Mouse (Mus musculus) kidney, adult 18-20 months (tissue): Measurements from ENCODE around the gene Akr1c14.
"Not testable (repeated sequence)": the region's sequence is repeated elsewhere in the genome, so short reads cannot be mapped to it uniquely, and the experiment has no call there.

Source experiments
- DNase-seq: peaks from one replicate; pipeline ENCODE4 v3.0.0; 2021

Gene Akr1c14

DNA sequence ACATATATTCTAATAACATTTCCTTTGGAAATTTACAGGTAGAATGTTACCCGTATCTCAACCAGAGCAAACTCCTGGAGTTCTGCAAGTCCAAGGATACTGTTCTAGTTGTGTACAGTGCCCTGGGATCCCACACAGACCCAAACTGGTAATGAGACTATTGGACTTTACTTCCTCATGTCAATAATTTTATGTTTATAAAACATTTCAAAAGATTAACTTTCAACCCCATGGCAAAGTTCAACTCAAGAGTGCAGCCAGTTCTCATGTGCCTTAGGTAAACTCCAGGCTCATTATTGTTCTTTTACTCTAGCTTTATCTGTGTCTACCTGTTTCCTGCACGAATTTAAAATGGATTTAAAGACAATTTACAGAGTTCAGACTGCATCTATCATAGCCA is at the start of gene Akr1c14:
Akr1c14 (plus strand) TSS at position 293 of the 400 bp plus-strand sequence.
- no peak for DNase-seq

DNA sequence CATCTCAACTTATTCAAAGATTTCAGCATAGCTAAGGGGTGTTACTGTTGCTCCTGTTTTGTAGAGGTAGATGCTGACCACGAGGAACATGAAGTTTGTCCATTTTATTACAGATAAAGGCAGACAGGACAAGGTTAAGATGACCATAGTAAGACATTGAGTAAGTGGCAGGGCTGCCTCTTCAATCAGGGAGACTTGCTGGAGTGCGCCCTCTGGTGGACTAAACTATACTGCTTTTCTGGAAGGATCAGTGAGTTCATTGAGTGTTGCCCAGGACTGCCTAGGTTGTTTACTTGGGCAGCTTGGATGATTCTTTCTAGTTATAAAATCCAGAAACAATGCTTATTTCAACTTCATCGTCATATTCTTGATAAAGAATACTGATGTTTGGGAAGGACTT is 47.1 kb upstream of the Akr1c14 start:
- DNase-seq: peak; percentile 67

DNA sequence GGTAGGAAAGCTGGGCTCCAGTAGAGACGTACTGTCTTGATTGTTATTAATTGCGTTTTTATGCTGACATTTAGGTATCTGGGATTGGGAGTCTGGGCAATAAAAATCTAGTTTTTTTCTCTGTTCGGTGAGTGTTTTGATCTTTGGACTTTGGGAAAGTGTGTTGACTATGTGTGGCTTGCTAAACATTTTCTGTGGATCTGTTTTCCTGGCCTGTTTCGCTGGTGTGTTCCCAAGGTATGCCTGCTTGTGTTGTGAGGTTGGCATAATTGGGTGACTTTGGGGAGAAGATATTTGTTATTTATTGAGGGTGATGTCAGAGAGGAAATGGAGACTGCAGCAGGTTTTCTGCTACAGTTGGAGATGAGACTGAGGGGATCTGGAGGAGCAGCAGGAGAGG is 38.0 kb upstream of the Akr1c14 start:
- DNase-seq: no peak

DNA sequence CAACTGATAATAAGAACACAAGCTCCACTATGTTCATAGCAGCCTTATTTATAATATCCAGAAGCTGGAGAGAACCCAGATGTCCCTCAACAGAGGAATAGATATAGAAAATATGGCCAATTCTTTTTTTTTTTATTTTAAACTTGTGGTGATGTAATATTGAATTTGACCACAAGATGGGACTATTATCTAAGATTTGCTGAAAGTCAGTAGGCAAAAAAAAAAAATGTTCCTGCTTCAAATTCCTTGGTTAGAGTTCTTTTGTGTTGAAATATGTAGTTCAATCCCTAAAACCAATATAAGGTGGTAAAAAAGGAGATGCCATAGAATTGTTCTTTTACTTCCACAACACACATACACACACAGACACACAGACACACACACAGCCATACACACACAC is 35.0 kb upstream of the Akr1c14 start:
- no peak for DNase-seq

DNA sequence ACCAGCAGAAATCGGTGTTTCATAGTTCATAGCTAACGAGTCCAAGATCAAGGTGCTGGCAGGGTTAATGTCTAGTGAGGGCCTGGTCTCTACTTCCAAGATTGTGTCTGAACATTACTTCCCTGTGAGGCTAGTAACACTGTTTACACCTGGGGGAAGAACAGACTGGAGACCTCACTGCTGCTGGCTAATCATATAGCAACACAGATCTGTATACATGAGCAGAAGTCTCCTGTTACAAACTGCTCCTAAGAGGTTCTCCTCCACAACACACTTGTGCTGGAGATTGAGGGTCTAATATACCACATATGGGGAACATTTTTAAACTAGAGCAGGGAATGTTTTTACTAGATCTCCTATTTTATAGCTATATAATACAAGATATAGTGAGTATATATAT is 18.9 kb upstream of the Akr1c14 start:
- no peak for DNase-seq

DNA sequence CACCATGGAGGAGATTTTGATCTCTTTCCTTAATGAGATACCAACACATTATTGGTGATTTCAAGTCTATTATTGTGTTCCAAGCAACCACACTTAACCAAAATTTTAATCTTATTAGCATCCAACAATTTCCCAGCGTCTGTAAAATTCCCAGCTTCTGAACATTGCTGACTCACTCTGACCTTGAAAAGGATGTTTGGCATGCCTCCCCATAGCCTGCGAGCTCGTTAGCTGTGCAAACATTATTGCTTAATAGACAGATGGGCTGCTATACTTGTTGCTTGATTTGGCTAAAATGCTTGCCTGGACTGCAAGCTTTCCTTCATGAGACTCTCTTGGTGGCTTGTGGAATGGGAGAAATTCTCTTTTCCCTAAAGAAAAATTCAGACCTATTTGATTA is 16.3 kb upstream of the Akr1c14 start:
- no peak for DNase-seq

DNA sequence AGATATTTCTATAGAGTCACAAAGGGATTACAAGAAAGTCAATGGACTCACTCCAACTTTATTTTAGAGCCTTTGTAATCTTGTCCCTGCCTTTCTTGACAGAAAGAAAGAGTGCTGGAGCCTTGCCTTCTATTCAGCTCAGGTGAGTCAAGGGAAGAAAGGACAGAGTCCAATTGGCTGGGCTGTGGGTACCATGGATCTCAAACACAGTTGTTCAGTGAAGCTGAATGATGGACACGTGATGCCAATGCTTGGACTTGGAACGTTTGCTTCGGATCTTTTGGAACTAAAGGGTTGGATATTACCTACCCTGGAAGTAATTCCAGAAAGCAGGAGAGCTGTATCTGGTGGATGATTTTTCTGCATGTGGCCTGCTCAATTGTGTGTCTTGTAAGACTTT is 13.8 kb upstream of the Akr1c14 start:
- no peak for DNase-seq

DNA sequence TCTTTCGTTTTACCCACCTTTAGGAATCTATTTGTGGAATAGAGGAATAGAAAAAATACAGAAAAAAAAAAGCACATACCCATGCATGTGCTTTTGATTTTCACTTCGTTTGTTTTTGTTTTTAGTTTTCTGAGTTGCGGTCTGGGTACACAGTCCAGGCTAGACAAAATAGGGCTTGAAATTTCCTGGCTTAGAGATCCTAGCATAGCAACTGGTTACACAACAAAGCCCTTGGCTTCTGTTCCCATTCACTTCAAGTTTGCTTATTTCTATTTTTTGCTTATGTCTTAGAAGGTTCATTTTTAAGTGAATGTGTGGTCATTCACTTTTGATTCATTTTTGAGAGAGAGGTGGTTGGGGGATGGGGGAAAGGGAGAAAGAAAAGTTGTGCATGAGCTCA is 2.7 kb upstream of the Akr1c14 start:
- no peak for DNase-seq

DNA sequence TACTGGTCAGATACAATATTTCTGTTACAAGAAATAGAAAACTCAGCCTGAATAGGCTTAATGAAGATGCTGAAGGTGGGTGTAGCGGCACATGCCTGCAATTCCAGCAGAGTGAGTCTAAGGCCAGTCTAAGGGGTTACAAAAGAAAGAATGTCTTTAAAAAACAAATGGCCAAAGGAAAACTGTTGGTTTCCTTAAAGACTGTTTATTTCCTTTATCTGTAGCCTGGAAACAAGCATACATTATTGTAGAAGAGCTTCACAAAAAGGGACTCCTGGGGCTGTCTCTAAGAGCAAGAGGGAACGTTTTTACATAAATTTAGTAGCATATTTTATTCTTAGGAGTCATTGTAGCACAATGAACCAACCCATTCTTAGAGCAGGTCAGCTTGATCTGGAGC is 2.0 kb upstream of the Akr1c14 start:
- no peak for DNase-seq

DNA sequence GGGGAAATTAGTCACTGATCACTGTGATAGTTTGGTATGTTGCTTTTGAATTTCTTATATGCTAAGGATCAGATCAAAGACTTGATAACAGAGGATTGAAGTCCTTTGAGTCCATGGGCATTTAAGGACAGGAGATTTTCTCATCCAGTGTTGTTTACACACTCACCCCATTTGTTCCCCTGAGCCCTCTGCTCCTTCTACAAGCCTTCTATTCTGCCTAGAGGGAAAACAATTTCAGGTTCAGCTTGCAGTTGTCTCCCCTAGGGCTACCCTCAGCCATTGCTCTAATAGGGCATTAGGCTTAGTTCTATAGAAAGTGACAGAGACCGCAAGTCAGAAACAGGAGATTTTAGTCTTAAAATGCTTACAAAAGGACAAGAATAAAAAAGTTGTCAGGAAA is 585 bp upstream of the Akr1c14 start:
- DNase-seq: no peak

DNA sequence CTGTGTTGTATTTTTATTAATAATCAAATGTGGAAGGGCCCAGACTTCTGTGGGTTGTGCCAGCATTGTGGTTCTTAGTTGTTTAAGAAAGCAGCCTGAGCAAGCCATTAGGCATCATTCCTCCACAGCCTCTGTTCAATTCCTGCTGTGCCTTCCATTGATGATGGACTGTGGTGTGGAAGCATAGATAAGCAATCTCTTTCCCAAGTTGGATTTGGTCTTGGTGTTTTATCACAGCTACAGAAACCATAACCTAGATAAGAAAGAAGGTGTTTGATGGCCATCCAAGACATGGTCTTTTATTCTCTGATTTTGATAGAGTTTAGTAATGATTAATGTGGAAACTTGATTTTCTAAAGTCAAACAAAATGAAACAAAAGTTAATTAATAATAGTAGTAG is 844 bp downstream of the Akr1c14 start:
- DNase-seq: no peak

DNA sequence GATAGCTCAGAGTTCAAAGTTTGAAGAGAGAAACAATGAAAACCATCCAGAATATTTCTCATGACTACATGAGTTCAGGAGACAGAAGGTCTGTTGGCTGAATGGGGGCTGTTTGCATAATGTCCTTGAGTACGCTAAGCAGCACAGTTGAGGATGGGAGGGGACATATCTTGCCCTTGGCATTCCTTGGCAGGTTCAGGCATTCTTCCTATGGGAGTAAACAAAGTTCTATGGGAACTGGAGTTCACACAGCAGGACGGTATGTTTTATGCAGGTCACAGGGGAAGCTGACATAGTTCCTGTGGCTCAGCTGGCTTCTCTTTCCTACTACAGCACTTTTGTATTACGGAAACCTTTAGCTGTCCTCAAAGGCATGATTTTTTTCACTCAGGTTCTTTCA is 6.6 kb downstream of the Akr1c14 start:
- no peak for DNase-seq

DNA sequence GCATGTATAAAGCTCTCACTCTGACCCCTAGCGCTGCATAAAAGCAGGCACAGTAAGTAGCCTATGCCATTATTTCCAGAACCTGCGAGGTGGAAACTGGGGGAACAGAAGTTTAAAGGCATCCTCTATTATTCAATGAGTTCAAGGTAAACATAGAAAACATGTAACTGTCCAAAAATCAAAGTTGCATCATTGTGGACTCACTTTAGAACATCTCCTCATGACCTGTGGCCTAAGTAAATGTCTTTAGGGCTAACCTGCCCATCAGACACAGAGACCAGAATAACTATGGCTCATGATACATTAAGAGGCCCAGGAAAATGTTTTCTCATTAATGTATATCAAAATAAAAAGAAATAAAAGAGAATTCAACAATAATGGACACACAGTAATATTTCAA is 7.4 kb downstream of the Akr1c14 start:
- no peak for DNase-seq

DNA sequence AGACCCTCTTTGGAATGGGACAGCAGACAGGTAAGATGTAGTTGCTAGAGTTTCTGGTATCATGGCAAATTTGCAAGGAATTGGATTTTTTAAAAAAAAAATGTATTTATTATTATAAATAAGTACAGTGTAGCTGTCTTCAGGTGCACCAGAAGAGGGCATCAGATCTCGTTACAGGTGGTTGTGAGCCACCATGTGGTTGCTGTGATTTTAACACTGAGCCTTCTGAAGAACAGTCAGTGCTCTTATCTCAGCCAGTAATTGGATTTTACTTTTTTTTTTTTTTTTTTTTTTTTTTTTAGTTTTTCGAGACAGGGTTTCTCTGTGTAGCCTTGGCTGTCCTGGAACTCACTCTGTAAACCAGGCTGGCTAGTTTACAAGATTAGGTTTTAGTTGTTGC is 9.4 kb downstream of the Akr1c14 start:
- DNase-seq: not testable (repeated sequence)

DNA sequence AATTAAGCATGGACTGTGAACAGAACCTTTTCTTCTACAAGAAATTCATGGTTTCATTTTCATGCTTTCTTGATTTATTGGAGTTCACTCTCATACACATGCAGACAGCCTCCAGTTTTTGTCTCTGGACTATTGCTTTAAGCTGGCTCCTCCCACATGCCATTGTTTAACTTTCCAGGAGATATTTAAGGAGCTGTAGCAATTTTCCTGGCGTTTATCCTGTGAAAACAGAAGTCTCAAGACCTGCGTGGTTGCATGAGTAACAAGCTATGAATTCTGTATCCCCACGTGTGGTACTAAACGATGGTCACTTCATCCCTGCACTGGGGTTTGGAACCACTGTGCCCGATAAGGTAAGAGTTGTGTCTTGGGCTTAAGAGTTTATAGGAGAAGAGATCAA is 10.6 kb downstream of the Akr1c14 start:
- DNase-seq: no peak

DNA sequence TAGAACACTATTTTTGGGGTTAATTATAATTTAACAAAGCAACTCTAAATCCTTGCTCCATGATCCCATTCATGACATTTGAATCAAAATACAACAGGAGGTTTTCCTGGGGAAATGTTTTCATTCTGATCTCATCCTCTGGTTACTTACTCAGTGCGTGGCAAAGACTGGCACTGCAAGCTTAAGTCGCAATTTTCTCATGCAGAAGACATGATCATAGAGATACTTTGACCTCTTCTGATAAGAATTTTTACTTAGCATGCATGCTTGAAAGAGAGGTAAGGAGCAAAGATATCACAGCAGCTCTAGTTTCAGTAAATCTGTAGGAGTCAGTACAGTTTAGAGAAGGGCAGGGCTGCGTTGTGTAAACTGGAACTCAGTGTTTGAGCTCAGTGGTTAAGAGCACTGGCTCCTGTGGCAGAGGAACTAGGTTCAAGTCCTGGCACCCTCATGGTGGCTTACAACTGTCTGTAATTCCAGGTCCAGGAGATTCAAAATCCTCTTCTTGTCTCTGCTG is 11.5 kb downstream of the Akr1c14 start:
- no peak for DNase-seq

DNA sequence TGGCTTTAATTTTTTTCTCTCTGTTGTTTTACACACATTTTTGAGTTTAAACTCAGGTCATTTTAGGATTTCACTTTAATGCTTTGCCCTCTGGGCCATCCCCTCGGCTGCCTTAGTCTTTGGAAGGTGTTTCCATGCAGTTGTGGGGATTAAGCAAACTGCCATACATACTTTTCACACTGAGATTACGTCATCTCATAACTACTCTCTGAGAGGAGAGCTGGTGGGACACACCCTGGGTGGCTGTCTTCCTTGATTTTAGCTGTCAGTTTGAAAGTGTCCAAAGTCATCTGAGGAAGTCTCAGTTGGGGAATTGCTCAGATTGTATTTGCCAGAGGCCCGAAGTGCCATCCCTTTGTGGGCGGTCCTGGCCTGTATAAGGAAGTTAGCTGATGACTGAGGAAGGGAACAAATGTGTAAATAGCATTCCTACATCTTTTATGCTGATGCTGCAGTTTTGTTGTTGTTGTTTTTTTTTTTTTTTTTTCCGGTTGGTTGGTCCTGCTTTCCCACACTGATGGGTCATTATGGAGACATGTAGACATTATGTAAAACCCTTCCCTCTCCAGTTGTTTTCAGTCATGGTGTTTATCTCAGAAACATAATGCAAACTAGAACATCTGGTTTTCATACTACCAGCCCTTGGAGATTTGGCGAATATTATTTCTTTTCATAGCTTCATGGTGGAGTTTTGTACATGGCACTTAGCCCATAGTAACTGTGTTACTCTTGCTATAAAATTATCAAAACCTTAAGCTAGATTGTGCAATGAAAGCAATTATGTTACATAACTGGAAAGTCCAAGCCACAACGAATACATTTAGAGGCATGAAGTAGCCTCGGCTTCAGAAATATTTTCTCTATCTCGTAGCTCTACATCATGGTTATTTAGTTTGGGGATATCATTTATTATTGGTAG is 28.0 kb downstream of the Akr1c14 start:
- no peak for DNase-seq

DNA sequence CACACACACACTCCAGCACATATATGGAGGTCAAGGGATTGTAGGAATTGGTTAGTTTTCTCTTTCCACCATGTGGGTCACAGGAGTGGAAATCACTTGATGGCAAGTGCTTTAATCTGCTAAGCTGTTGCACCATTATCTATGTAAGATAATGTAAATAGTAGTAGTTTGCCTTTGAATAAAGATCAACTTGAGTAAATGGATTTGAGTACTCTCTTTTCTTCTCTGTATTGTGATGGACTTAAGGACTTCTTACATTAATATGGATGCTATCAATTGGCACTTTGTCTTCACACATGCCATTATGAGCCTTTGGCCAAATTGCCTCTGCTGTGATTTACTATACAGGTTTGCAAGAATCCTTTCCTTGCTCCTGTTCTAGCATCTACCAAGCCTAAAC is 31.1 kb downstream of the Akr1c14 start:
- DNase-seq: no peak

DNA sequence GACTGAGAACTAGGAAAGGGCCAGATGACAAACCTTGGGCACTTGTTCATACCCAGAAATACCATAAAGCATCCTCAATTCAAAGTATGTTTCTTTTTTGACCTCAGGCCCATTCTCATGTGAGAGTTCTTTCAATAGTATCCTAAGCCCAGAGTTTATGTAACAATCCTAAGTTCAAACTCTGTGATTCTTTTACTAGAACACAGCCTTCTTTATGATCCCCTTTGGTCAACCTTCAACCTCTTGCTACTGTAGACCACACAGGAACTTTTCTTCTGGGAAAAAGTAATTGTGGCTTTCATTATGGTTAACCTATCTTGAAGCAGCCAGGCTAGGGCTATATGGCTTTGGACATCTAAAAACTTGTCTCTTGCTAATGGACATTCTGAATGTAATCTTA is 52.9 kb downstream of the Akr1c14 start:
- no peak for DNase-seq

DNA sequence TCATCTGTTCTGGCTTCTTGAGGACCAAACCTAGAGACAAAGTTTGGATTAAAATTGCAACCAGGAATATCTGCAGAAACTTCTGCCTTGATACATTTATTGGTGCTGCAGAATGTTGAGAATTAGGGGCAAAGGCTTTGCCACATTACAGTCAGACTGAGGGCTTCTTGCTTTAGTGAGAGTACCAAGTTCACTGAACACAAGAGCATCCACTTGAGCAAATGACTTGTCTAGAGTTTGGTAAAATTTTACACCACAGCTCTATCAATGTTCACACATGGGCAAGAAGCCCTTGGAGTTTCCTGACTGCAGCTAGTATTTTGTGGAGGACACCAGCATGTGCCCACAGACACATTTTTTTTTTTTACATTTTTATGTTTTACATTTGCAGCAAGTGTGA is 53.9 kb downstream of the Akr1c14 start:
- DNase-seq: no peak

DNA sequence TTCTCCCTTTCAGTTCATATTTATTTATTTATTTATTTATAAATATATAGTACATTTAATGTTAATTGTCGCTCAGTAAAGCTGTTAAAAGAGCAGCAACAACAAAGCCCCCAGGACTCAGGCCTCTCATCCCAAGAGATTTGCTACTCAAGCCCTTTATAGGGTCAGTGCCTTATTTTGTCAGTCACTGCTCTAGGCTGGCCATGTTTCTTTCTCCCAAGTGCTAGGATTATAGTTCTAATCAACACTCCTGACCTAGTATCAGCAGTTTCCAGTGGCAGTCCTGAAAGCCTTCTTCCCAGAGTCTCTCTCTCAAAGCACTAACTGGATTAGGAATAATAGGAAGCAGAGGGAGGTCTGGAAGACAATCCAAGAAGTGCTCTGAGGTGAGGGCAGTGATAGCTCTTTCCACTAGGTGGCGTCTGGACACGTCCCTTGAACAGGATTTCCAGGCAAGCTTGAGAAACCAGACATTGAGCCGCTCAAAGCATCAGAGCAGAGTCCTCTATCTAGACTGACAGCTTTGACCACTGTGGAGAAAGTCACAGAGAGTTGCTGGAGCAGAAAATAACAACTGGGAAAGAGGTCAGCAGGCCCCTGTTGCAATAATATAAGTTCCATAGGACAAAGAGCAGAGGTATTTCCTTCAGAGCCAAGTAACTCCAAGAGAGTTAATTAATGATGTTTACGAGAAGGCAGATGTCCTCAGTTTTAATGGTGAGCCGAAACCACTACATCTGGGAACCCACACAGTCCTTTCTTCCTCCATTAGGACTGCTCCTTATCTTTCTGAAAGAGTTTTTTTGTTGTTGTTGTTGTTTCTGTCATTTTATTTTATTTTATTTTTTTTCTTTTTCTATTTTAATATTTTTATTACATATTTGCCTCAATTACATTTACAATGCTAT is 61.7 kb downstream of the Akr1c14 start:
- peak; percentile 74 for DNase-seq

DNA sequence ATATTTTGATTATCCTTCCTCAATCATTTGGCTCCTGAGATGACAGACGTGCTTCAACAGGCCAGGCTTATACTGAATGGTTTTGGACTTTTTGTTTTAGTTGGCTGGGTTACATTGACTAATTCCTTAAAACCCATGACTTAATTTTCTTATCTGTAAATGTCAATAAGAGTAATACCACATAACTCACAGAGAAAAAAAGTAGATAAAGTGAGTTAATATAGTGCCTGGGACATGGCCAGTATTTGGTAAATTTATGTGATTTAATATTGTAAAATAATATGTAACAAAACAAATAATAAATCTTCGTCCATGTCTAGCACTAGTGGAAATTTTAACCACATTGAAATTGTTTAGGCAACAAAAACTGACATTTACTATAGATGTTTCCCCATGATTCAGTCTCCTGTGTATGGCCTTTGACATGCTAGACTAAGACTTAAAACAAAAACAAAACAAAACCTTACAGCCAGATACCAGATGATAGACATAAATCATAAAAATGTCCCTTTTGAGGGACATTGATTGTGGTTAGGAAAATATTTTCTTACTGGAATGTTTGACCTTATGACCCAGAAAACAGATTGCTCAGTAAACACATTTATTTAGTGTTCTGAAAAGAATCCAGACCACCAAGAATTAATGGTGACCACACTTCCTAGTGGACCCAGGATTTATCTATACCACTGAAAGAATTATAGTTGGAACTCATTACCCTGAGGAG is 70.5 kb downstream of the Akr1c14 start:
- DNase-seq: no peak

DNA sequence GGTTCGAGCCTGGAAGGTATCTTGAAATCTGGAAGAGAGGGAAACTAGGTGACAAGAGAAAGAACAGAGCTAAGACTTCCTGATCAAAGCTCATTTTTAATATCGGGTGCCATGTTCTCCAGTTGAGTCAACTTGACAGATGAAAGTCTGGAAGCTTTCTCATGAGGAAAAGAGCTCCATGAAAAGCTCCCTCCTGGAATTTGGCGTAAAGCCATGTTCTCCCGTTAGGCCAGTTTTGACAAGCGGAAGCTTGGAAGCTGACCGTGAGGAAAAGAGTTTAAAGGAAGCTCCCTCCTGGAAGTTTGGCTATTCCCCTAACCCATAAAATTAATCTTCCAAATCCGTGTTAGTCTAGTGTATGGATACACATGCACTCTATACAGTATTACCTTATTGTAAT is 74.3 kb downstream of the Akr1c14 start:
- DNase-seq: no peak
